12 mouse cellular contexts compared by ENCODE assay signal in genomic region chr11:64711801-64712200, GRCm38 (mm10).
"Had no signal": no experiment of that assay in that cellular context is flagged by ENCODE, and none has a peak within 500 bp of the region (broad histone marks: within the 10 kb centered on the region; RNA-seq: fewer than 3 reads in every experiment).

No protein-coding gene starts in this region.

- ATAC-seq: midbrain, embryonic 16.5 days had no signal

- DNase-seq: lung, embryonic 14.5 days; lung, postnatal 10 days; lung, postnatal 4 days; midbrain, embryonic 14.5 days; right cerebral cortex, adult 18-20 months; right cerebral cortex, postnatal 25 days; right cerebral cortex, postnatal 4 days; spleen, adult 18-20 months; thymus, adult 18-20 months; thymus, postnatal 14 days; thymus, postnatal 36 days had no signal
